Mouse (Mus musculus): ENCODE measurements around the gene Tmem30c.
"Not testable (repeated sequence)": the region's sequence is repeated elsewhere in the genome, so short reads cannot be mapped to it uniquely, and the experiment has no call there.

Tmem30c gene

GRCm38 (mm10) chr16:57231937-57232310 is 60.7 kb downstream of the Tmem30c start:
- DNase-seq (ENCODE audit: low read depth, low spot score): not testable (repeated sequence)

GRCm38 (mm10) chr16:57231089-57231936 is 61.4 kb downstream of the Tmem30c start, which contains the start of gene Tbc1d23:
Gene Tbc1d23 (minus strand): TSS chr16:57231504.
- peak; percentile 97 for DNase-seq (ENCODE audit: low read depth, low spot score)

GRCm38 (mm10) chr16:57226444-57226843 is 66.2 kb downstream of the Tmem30c start:
- no peak for DNase-seq (ENCODE audit: low read depth, low spot score)

- no peak for DNase-seq (ENCODE audit: low read depth, low spot score)
Measured at GRCm38 (mm10) chr16:57220361-57220760, 72.3 kb downstream of the Tmem30c start.

Data from CD4-positive, CD25-positive, alpha-beta regulatory T cell, adult 2 months (primary cell).